Mouse (Mus musculus) MEL (cell line): ENCODE measurements around the gene Morn1. TPM values are rescaled to one million over a fixed set of nuclear protein-coding genes. Genes with fewer than 3 reads are reported as not detected.

ENCODE experiments used
- DNase-seq: peaks from one replicate; pipeline ENCODE4 v3.0.0; 2011; ENCODE audit warnings: low read depth, low spot score
- H3K27ac ChIP-seq: 2 replicates; pipeline ENCODE4 v1.5.1; 2012; ENCODE audit warnings: low read depth, mild to moderate bottlenecking, control low read depth, low read length, moderate library complexity; ENCODE audit not compliant: control insufficient read depth
- H3K27me3 ChIP-seq, 2 experiments: fragments of 150-350 bp in 1 of 2; sonication (generic) in 1 of 2; 2 replicates each; pipeline ENCODE4 v1.6.1; 2012; ENCODE audit warnings: low read length in 2 of 2, mild to moderate bottlenecking in 2 of 2, improper control_type of control experiment in 1 of 2, moderate library complexity in 1 of 2; ENCODE audit not compliant: insufficient read depth in 2 of 2, control insufficient read depth in 1 of 2
- H3K36me3 ChIP-seq, 2 experiments: 2 replicates each; pipeline ENCODE4 v1.6.1; 2012 to 2014; ENCODE audit warnings: low read length in 2 of 2, improper control_type of control experiment in 1 of 2, inconsistent platforms in 1 of 2, mild to moderate bottlenecking in 1 of 2; ENCODE audit not compliant: insufficient read depth in 2 of 2, control insufficient read depth in 1 of 2
- H3K4me1 ChIP-seq, 2 experiments: fragments of 150-350 bp in 1 of 2; sonication (generic) in 1 of 2; 2 replicates each; pipeline ENCODE4 v1.6.1; 2012; ENCODE audit warnings: low read length in 2 of 2, improper control_type of control experiment in 1 of 2, mild to moderate bottlenecking in 1 of 2; ENCODE audit not compliant: insufficient read depth in 2 of 2, control insufficient read depth in 1 of 2
- H3K4me3 ChIP-seq, 2 experiments: fragments of 150-350 bp in 1 of 2; sonication (generic) in 1 of 2; 2 replicates each; pipeline ENCODE4 v1.5.1; 2012; ENCODE audit warnings: low read depth in 2 of 2, low read length in 2 of 2, mild to moderate bottlenecking in 2 of 2, moderate library complexity in 2 of 2, control low read depth in 1 of 2, improper control_type of control experiment in 1 of 2; ENCODE audit not compliant: control insufficient read depth in 1 of 2, insufficient read depth in 1 of 2
- H3K79me2 ChIP-seq: 2 replicates; pipeline ENCODE4 v1.6.1; 2012; ENCODE audit warnings: mild to moderate bottlenecking, low read length, moderate library complexity; ENCODE audit not compliant: control insufficient read depth, poor library complexity, insufficient read depth
- H3K9ac ChIP-seq: 2 replicates; pipeline ENCODE4 v1.6.1; 2012; ENCODE audit warnings: low read depth, mild to moderate bottlenecking, control low read depth, low read length, moderate library complexity; ENCODE audit not compliant: control insufficient read depth, poor library complexity, severe bottlenecking
- H3K9me3 ChIP-seq: fragments of 150-350 bp; sonication (generic); replicated peaks from 2 replicates; pipeline ENCODE4 v1.6.1; 2012; ENCODE audit warnings: mild to moderate bottlenecking, low read length, improper control_type of control experiment, moderate library complexity; ENCODE audit not compliant: insufficient read depth
- BHLHE40 ChIP-seq: IDR thresholded peaks from 2 replicates; pipeline ENCODE4 v1.6.1; 2012; ENCODE audit warnings: low read depth, mild to moderate bottlenecking, inconsistent platforms, low read length, improper control_type of control experiment, borderline replicate concordance
- CHD1 ChIP-seq: IDR thresholded peaks from 2 replicates; pipeline ENCODE4 v1.6.1; 2012; ENCODE audit warnings: low read depth, mild to moderate bottlenecking, inconsistent platforms, low read length, improper control_type of control experiment
- CHD2 ChIP-seq: IDR thresholded peaks from 2 replicates; pipeline ENCODE4 v1.6.1; 2011; ENCODE audit warnings: low read length, improper control_type of control experiment
- CTCF ChIP-seq, 3 experiments: IDR thresholded peaks in 2 of 3; conservative IDR thresholded peaks in 1 of 3; 2 replicates each; pipeline ENCODE4 v1.5.1; 2011 to 2012; ENCODE audit warnings: low read length in 3 of 3, low read depth in 2 of 3, mild to moderate bottlenecking in 2 of 3, improper control_type of control experiment in 1 of 3, inconsistent platforms in 1 of 3, mixed read lengths in 1 of 3, moderate library complexity in 1 of 3; ENCODE audit not compliant: control insufficient read depth in 1 of 3, insufficient read depth in 1 of 3, poor library complexity in 1 of 3, severe bottlenecking in 1 of 3
- ELF1 ChIP-seq: IDR thresholded peaks from 2 replicates; pipeline ENCODE4 v1.6.1; 2014; ENCODE audit warnings: low read depth, mild to moderate bottlenecking, inconsistent platforms, low read length, improper control_type of control experiment, moderate library complexity
- ETS1 ChIP-seq: IDR thresholded peaks from 2 replicates; pipeline ENCODE4 v1.6.1; 2012; ENCODE audit warnings: low read depth, mild to moderate bottlenecking, inconsistent platforms, low read length, improper control_type of control experiment, moderate library complexity
- GABPA ChIP-seq: IDR thresholded peaks from 2 replicates; pipeline ENCODE4 v1.6.1; 2012; ENCODE audit warnings: low read depth, mild to moderate bottlenecking, inconsistent platforms, low read length, improper control_type of control experiment, moderate library complexity
- JUND ChIP-seq: IDR thresholded peaks from 2 replicates; pipeline ENCODE4 v1.6.1; 2011; ENCODE audit warnings: low read depth, mild to moderate bottlenecking, improper control_type of control experiment, low read length
- MXI1 ChIP-seq: IDR thresholded peaks from 2 replicates; pipeline ENCODE4 v1.6.1; 2011; ENCODE audit warnings: mild to moderate bottlenecking, low read depth, low read length, improper control_type of control experiment
- MYC ChIP-seq: IDR thresholded peaks from 2 replicates; pipeline ENCODE4 v1.6.1; 2011; ENCODE audit warnings: low read depth, mild to moderate bottlenecking, low read length, improper control_type of control experiment, moderate library complexity
- NELFE ChIP-seq: IDR thresholded peaks from 2 replicates; pipeline ENCODE4 v1.6.1; 2011; ENCODE audit warnings: low read depth, low read length, improper control_type of control experiment
- NRF1 ChIP-seq: IDR thresholded peaks from 2 replicates; pipeline ENCODE4 v1.6.1; 2014; ENCODE audit warnings: low read depth, mild to moderate bottlenecking, inconsistent platforms, low read length, improper control_type of control experiment, moderate library complexity; ENCODE audit not compliant: poor library complexity, insufficient read depth, severe bottlenecking
- POLR2A ChIP-seq, 2 experiments: IDR thresholded peaks; 2 replicates each; pipeline ENCODE4 v1.6.1; 2011 to 2012; ENCODE audit warnings: low read length in 2 of 2, mild to moderate bottlenecking in 2 of 2, control low read depth in 1 of 2, improper control_type of control experiment in 1 of 2, low read depth in 1 of 2, moderate library complexity in 1 of 2; ENCODE audit not compliant: control insufficient read depth in 1 of 2, insufficient read depth in 1 of 2, poor library complexity in 1 of 2
- SIN3A ChIP-seq: IDR thresholded peaks from 2 replicates; pipeline ENCODE4 v1.6.1; 2012; ENCODE audit warnings: low read length, improper control_type of control experiment, inconsistent platforms
- TCF12 ChIP-seq: IDR thresholded peaks from 2 replicates; pipeline ENCODE4 v1.6.1; 2014; ENCODE audit warnings: low read depth, mild to moderate bottlenecking, inconsistent platforms, low read length, improper control_type of control experiment, moderate library complexity
- UBTF ChIP-seq: IDR thresholded peaks from 2 replicates; pipeline ENCODE4 v1.6.1; 2012; ENCODE audit warnings: low read depth, mild to moderate bottlenecking, inconsistent platforms, low read length, improper control_type of control experiment, moderate library complexity, borderline replicate concordance; ENCODE audit not compliant: insufficient read depth
- USF2 ChIP-seq, 2 experiments: IDR thresholded peaks; 2 replicates each; pipeline ENCODE4 v1.6.1; 2011 to 2012; ENCODE audit warnings: improper control_type of control experiment in 2 of 2, low read length in 2 of 2, borderline replicate concordance in 1 of 2, inconsistent platforms in 1 of 2, low read depth in 1 of 2, mild to moderate bottlenecking in 1 of 2; ENCODE audit not compliant: insufficient read depth in 1 of 2
- ZKSCAN1 ChIP-seq: IDR thresholded peaks from 2 replicates; pipeline ENCODE4 v1.6.1; 2012; ENCODE audit warnings: low read depth, mild to moderate bottlenecking, inconsistent platforms, low read length, improper control_type of control experiment, moderate library complexity
- ZMIZ1 ChIP-seq: IDR thresholded peaks from 2 replicates; pipeline ENCODE4 v1.6.1; 2012; ENCODE audit warnings: low read depth, mild to moderate bottlenecking, inconsistent platforms, low read length, improper control_type of control experiment, moderate library complexity
- polyA plus RNA-seq, 2 experiments: library from polyadenylated mRNA; stranded (reverse) in 1 of 2; unstranded in 1 of 2; fragments of >175 nt in 1 of 2; fragments of >200 nt in 1 of 2; gene quantifications; 2 replicates each; pipeline versions ENCODE4 v1.2.1 to v1.2.4; 2012; ENCODE audit warnings: low replicate concordance in 2 of 2, low read depth in 1 of 2; ENCODE audit not compliant: insufficient read length in 2 of 2, insufficient read depth in 1 of 2, missing spikeins in 1 of 2
- total RNA-seq: library from RNA; depleted of rRNA; stranded (reverse); fragments of 300-350 nt; gene quantifications from 2 replicates; pipeline ENCODE4 v1.2.3, GENCODE M21; 2012; rRNA removed

The Morn1 gene
- total and polyA plus RNA-seq, 3 experiments: 4.1 to 4.4 TPM; not detected in 1

DNA sequence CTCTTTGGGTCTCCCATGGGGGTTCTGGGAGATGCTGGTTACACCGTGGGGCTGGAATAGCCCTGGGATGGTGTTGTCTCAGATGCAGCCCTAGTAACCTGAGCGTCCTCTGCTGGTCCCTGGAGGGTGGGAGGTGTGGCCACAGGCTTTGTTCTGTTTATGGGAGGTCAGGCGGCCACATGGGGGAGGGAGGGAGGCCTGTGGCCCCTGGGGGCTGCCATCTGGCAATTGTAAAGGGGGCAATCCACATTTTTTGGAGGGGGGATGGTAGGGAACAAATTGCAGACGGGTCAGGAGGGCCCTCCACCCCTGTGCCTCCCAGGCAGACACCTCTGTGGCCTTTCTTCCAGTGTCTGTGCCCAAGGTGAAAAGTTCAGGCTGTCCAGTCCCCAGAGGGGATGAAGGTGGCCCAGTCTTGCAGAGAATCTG is 103.3 kb downstream of the Morn1 start:
- peaks cover 2% of the 10 kb centered on the region for H3K79me2 ChIP-seq
- no peak for TF ChIP-seq USF2 (IDR thresholded peaks at IDR 0.05; ENCODE audit: borderline replicate concordance in 1 of 2, insufficient read depth in 1 of 2, low read depth in 1 of 2, low read length in 2 of 2)
- no peak for TF ChIP-seq ZMIZ1
- no peak for TF ChIP-seq MXI1
- TF ChIP-seq NRF1: no peak
- TF ChIP-seq SIN3A: no peak
- no peak for TF ChIP-seq NELFE
- no peak for TF ChIP-seq JUND
- no peak for TF ChIP-seq TCF12
- no peak for TF ChIP-seq GABPA
- TF ChIP-seq ELF1: no peak
- TF ChIP-seq ZKSCAN1: no peak
- TF ChIP-seq MYC: no peak
- no peak for TF ChIP-seq ETS1
- TF ChIP-seq CHD1: no peak
- TF ChIP-seq CTCF (IDR thresholded peaks at IDR 0.05 in 2 of 3, conservative IDR thresholded peaks at IDR 0.05 in 1 of 3; ENCODE audit: control insufficient read depth in 1 of 3, insufficient read depth in 1 of 3, low read depth in 2 of 3, low read length in 3 of 3, poor library complexity in 1 of 3, severe bottlenecking in 1 of 3): no peak
- TF ChIP-seq CHD2: no peak
- TF ChIP-seq BHLHE40: no peak
- TF ChIP-seq, all 39 proteins: peak for 0
- Histone ChIP-seq H3K27ac (no peak overlapping the region), H3K4me3 (no peak overlapping the region), H3K27me3 (no peaks in the 10 kb centered on the region), H3K9me3 (no peaks in the 10 kb centered on the region), H3K4me1 (no peaks in the 10 kb centered on the region), H3K36me3 (no peaks in the 10 kb centered on the region), H3K9ac (no peak overlapping the region)
- DNase-seq: no peak

DNA sequence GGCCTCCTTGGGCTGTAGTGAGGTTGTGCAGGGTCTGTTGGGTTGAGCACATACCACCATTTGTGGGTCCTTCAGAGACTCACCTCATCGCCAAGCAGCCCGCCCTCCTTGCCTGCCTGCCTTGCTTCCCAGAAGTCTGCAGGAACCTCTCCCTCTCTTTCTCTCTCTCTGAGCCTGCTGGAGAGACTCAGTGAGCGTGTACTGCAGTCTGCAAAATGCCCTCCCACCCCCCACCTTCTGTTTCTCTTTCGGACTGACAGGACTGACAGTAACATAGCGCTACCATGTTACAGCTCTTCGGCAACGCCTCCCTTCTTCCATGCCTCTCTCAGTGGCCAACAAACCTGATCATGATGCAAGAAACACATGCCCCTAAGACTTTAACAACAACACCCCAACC is 103.9 kb downstream of the Morn1 start:
- Histone ChIP-seq H3K9ac (no peak overlapping the region), H3K4me3 (no peak overlapping the region), H3K27ac (no peak overlapping the region), H3K36me3 (no peaks in the 10 kb centered on the region)
- TF ChIP-seq USF2 (IDR thresholded peaks at IDR 0.05; ENCODE audit: borderline replicate concordance in 1 of 2, insufficient read depth in 1 of 2, low read depth in 1 of 2, low read length in 2 of 2) (no peak), ZKSCAN1 (no peak), MYC (no peak), UBTF (no peak), MXI1 (no peak), NRF1 (no peak), POLR2A (IDR thresholded peaks at IDR 0.05; ENCODE audit: control insufficient read depth in 1 of 2, insufficient read depth in 1 of 2, low read depth in 1 of 2, low read length in 2 of 2, poor library complexity in 1 of 2) (no peak), NELFE (no peak)
- TF ChIP-seq, all 39 proteins: peak for 0
- Histone ChIP-seq H3K9me3 (no peaks in the 10 kb centered on the region), H3K4me1 (no peaks in the 10 kb centered on the region), H3K79me2 (no peaks in the 10 kb centered on the region; the same call in none of the 2 replicates), H3K27me3 (no peaks in the 10 kb centered on the region)
- DNase-seq: no peak

Other genes with a start within 250 kb of the Morn1 start
- gene Ttc34, start 249.1 kb upstream of the Morn1 start, total RNA-seq: not detected in 2 replicates
- not detected for gene Ttc34, start 249.1 kb upstream of the Morn1 start, polyA plus RNA-seq
- 0.08 TPM in 1 of 2 replicates, not detected in the other for gene Mmel1, start 217.0 kb upstream of the Morn1 start, total RNA-seq
- gene Mmel1, start 217.0 kb upstream of the Morn1 start, polyA plus RNA-seq: under 1 TPM in 1 of 2 experiments, not detected in 1; 0.07 TPM
- not detected in 2 replicates for gene Fam213b, start 187.4 kb upstream of the Morn1 start, total RNA-seq
- not detected for gene Fam213b, start 187.4 kb upstream of the Morn1 start, polyA plus RNA-seq
- 8.6 and 13.4 TPM in 2 replicates for gene Tnfrsf14, start 158.0 kb upstream of the Morn1 start, total RNA-seq
- gene Tnfrsf14, start 158.0 kb upstream of the Morn1 start, polyA plus RNA-seq: 1 to 10 TPM in 1 of 2 experiments, not detected in 1; 8.2 TPM
- not detected in 2 replicates for gene Hes5, start 125.7 kb upstream of the Morn1 start, total RNA-seq
- gene Hes5, start 125.7 kb upstream of the Morn1 start, polyA plus RNA-seq: not detected
- 31.2 and 38.4 TPM in 2 replicates for gene Pank4, start 122.5 kb upstream of the Morn1 start, total RNA-seq
- gene Pank4, start 122.5 kb upstream of the Morn1 start, polyA plus RNA-seq: 10 to 100 TPM in 1 of 2 experiments, not detected in 1; 55.5 TPM
- gene Plch2, start 29.8 kb upstream of the Morn1 start, total RNA-seq: 0.62 and 0.85 TPM in 2 replicates
- gene Plch2, start 29.8 kb upstream of the Morn1 start, polyA plus RNA-seq: 1 to 10 TPM in 1 of 2 experiments, not detected in 1; 1.1 TPM
- gene Pex10, start 19.6 kb upstream of the Morn1 start, total RNA-seq: 15.8 and 15.9 TPM in 2 replicates
- 10 to 100 TPM in 1 of 2 experiments, not detected in 1; 21.8 TPM for gene Pex10, start 19.6 kb upstream of the Morn1 start, polyA plus RNA-seq
- gene Rer1, start 195 bp upstream of the Morn1 start, total RNA-seq: 119 and 140 TPM in 2 replicates
- 100 to 1,000 TPM; 114 to 379 TPM for gene Rer1, start 195 bp upstream of the Morn1 start, polyA plus RNA-seq
- 6.2 and 6.9 TPM in 2 replicates for gene Ski, start 136.0 kb downstream of the Morn1 start, total RNA-seq
- gene Ski, start 136.0 kb downstream of the Morn1 start, polyA plus RNA-seq: 10 to 100 TPM in 1 of 2 experiments, not detected in 1; 16.1 TPM
- gene Faap20, start 163.2 kb downstream of the Morn1 start, total RNA-seq: 14.1 and 18.6 TPM in 2 replicates
- 10 to 100 TPM in 1 of 2 experiments, not detected in 1; 34.4 TPM for gene Faap20, start 163.2 kb downstream of the Morn1 start, polyA plus RNA-seq